Mouse (Mus musculus): Measurements from ENCODE around the gene Clic4. TPM values are rescaled to one million over a fixed set of nuclear protein-coding genes. Genes with fewer than 3 reads are reported as not detected.

Gene Clic4
- total RNA-seq, 2 experiments from 2014 or later = 29.5 to 34.3 TPM

DNA sequence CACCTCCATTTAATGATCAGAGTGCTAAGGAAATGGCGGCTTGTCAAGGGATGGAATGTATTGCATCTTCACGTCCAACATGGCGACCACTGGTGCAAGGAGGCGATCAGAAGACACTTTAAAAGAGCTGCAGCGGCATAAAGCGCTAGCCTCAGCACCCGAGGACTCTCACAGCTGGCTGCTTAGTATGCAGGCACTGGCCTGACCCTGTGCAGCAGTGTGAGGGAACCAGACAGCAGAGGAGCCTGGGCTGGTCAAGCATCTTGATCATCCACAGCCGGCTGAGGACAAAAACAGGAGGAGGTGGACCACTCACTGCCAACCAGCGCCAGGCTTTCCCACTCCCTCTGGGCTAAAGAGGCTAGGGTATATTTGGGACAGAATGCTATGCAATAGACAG lies 48.8 kb downstream of the Clic4 start:
- intact Hi-C loops (cut with DNase I) = loop anchor here (5.0 kb wide), 1 partner anchor 48 kb away; the partner anchor contains the start of gene Clic4
- Histone ChIP-seq H3K27ac (no peak overlapping the region), H3K4me3 (no peak overlapping the region)
- no peak for DNase-seq (ENCODE audit: extremely low spot score in 1 of 2, low spot score in 2 of 2)
- TF ChIP-seq CTCF (IDR thresholded peaks at IDR 0.05) = no peak

DNA sequence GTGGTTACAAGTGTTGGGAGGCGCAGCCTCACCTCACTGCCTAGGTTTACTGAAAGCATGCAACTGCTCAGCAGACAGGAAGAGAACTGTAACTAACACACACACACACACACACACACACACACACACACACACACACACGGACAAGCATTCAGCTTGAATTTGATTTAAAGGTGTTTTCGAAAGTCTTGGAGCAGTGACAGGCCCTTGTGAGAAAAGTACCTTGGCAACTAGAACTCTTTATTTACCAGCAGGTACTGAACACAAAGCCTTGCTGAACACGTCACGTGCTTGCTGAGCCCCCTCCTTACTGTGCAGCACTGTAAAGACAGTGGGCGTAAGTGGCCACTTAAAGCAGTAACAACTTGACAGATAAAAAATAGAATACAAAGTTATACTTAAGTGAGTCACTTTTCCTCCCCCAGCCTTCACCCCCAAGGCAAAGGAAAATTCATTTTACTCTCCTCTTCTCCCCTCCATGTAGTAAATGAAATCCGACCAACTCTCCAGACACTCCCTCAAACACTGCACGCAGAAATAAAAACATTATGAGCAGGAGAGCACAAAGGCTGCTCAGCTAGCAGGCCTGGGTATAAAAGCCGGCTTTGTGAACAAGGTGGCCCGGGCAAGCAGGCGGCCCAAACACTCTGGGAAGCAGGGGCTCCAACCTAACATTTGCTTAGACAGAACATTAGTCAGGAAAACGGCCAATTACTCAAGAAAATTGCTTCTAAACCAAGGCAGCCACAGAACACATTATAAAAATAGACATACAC lies 50.8 kb downstream of the Clic4 start:
- no peak for DNase-seq (ENCODE audit: extremely low spot score in 1 of 2, low spot score in 2 of 2)
- intact Hi-C loops (cut with DNase I) = loop anchor here (5.0 kb wide), 1 partner anchor 50 kb away; the partner anchor contains the start of gene Clic4
- no peak overlapping the region for H3K27ac ChIP-seq
- TF ChIP-seq CTCF (IDR thresholded peaks at IDR 0.05) = no peak
- no peak overlapping the region for H3K4me3 ChIP-seq

DNA sequence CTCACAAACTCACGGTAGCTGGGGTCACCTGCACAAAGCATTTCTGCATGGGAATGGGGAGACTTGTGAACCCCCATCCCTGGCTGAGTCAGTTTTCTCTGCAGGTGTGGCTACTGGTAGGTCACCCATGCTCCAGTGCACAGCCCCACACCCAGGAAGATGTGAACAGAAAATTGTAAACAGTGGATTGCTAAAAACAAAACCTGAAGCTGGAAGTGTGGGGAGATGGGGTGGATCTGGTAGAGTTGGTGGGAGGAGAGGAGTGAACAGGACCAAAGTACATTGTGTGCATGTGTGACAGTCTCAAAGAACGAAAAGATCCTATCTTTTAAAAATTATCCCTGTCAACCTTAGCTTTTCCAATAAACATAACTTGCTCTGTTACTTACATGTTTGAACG lies 52.0 kb downstream of the Clic4 start:
- intact Hi-C loops (cut with DNase I) = loop anchor here (5.0 kb wide), 1 partner anchor 52 kb away; the partner anchor contains the start of gene Clic4
- TF ChIP-seq CTCF (IDR thresholded peaks at IDR 0.05) = no peak
- Histone ChIP-seq H3K4me3 (no peak overlapping the region), H3K27ac (no peak overlapping the region)
- no peak for DNase-seq (ENCODE audit: extremely low spot score in 1 of 2, low spot score in 2 of 2)

DNA sequence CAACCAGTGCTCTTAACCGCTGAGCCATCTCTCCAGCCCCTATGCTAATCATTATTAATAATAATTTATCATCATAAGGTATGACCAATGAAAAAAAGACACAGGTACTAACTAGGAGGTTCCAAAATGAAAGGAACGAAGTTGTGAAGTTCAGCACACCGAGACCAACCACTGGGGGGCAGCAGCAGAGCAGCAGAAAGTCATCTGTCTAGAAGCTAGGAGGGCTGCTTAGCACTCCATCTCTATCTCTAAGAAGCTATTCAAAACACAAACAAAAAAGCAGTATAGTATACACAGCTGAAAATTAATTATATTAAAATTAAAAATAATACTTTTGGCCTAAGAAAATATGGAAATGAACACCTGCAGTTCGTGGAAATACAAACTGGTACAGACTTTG lies 53.0 kb downstream of the Clic4 start:
- Histone ChIP-seq H3K4me3 (no peak overlapping the region), H3K27ac (no peak overlapping the region)
- intact Hi-C loops (cut with DNase I) = loop anchor here (1.0 to 5.0 kb wide), 2 partner anchors 53 to 99 kb away; partner anchors contain the start of gene Clic4
- peak; percentile 75 to 81 for DNase-seq (ENCODE audit: extremely low spot score in 1 of 2, low spot score in 2 of 2)
- TF ChIP-seq CTCF (IDR thresholded peaks at IDR 0.05) = peak; percentile 91

DNA sequence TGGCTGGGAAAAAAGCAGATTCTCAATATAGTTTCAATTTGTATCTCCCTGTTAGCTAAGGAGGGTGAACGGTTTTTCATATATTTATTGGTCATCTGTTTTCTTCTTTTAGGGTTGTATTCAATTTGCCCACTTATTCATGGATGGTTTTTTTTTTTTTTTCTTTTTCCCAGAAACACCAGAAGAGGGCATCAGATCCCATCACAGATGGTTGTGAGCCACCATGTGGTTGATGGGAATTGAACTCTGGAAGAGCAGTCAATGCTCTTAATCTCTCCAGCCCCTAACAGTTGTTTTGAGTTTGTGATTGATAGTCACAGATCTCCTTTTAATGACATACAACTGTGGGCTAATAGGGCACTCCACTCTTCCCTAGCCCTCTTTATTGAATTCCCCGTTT lies 62.8 kb downstream of the Clic4 start:
- Histone ChIP-seq H3K27ac (no peak overlapping the region), H3K4me3 (no peak overlapping the region)
- DNase-seq (ENCODE audit: extremely low spot score in 1 of 2, low spot score in 2 of 2) = no peak
- no peak for TF ChIP-seq CTCF (IDR thresholded peaks at IDR 0.05)
- intact Hi-C loops (cut with DNase I) = loop anchor here (5.0 kb wide), 1 partner anchor 318 kb away; no protein-coding TSS in a partner anchor

DNA sequence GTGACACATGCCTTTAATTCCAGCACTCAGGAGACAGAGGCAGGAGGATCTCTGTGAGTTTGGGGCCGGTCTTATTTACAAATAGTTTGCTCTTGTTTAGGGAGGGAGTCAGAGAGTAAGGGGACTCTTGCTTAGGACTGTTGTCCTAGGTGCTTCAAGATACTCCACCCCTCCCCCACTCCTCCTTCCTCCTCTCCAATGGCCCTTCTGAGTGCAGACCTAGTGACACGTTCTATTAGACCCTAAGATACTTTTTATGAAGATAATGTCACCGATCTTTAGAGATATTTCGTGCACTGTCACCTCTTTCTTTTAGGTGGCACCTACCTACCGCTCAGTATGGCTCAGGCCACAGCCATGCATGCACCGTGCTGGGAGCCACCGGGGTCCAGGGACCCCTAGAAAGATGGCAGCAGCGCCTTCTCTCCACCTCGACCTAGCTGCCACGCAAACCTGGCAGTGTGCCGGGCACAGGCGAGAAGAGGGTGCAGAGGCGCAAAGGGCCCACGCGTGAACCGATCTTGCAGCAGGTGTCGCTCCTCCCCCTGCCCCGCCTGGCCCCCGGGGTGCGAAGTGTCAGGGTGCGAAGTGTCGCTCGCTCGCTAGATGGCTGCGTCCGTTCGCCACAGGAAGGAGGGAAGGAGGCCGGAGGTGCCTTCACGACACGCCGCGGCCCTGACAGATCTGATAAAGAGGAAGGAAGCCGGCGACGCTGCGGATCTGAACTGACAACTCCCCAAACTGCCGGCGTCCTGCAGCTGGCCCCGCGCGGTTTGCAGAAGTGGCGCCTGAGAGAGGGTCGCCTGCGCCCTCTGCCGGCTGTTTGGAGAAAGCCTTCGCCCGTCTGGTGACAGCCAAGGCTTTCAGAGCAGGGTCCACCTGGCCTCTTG lies 66.7 kb downstream of the Clic4 start:
- intact Hi-C loops (cut with DNase I) = loop anchor here (1.0 to 5.0 kb wide), 4 partner anchors 139 to 314 kb away; no protein-coding TSS in a partner anchor
- Histone ChIP-seq H3K27ac (no peak overlapping the region), H3K4me3 (0 out of 2 replicates have a peak overlapping the region, but pooled peaks have one; percentile 16)
- peak; percentile 93 for TF ChIP-seq CTCF (IDR thresholded peaks at IDR 0.05)
- DNase-seq (ENCODE audit: extremely low spot score in 1 of 2, low spot score in 2 of 2) = peak; percentile 73 to 79

DNA sequence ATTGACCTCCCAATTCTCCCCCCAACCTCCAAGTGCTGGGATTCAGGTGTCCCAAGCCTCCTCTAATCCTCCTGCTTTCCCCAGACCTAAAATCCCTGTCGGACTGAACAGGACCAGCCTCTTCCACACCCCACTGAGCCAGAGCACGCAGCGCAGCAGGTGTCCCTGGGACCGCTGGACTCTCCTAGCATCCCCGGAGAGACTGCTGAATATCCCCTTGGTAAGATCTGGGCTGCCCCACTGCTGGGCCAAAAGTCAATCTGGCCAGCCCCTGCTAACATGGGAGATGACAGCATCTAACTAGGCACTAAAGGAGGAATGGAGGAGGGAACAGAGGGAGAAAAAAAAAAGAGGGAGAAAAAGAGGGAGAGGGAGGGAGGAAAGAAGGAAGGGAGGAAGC lies 67.4 kb downstream of the Clic4 start:
- DNase-seq (ENCODE audit: extremely low spot score in 1 of 2, low spot score in 2 of 2) = no peak
- Histone ChIP-seq H3K4me3 (no peak overlapping the region), H3K27ac (no peak overlapping the region)
- no peak for TF ChIP-seq CTCF (IDR thresholded peaks at IDR 0.05)
- intact Hi-C loops (cut with DNase I) = loop anchor here (5.0 kb wide), 1 partner anchor 313 kb away; no protein-coding TSS in a partner anchor

DNA sequence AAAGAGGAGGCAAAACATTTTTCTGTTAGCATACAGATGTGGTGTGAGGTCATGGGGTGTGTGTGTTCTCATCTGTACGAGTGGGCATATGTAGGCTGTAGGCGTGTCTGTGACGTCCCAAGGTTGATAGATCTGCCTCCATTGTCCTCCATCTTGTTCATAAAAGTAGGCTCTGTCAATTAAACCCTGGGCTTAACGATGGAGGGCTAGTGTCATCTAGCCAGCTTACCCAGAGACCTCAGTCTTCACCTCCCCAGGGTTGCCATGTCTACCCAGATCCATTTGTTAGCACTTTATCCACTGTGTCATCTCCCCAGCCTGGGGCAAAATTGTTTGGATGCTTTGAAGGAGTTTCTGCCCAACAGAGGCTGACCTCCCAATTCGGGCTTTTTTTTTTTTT lies 67.9 kb downstream of the Clic4 start:
- intact Hi-C loops (cut with DNase I) = loop anchor here (5.0 kb wide), 2 partner anchors 52 to 312 kb away; no protein-coding TSS in a partner anchor
- TF ChIP-seq CTCF (IDR thresholded peaks at IDR 0.05) = no peak
- Histone ChIP-seq H3K4me3 (no peak overlapping the region), H3K27ac (no peak overlapping the region)
- DNase-seq (ENCODE audit: extremely low spot score in 1 of 2, low spot score in 2 of 2) = no peak

DNA sequence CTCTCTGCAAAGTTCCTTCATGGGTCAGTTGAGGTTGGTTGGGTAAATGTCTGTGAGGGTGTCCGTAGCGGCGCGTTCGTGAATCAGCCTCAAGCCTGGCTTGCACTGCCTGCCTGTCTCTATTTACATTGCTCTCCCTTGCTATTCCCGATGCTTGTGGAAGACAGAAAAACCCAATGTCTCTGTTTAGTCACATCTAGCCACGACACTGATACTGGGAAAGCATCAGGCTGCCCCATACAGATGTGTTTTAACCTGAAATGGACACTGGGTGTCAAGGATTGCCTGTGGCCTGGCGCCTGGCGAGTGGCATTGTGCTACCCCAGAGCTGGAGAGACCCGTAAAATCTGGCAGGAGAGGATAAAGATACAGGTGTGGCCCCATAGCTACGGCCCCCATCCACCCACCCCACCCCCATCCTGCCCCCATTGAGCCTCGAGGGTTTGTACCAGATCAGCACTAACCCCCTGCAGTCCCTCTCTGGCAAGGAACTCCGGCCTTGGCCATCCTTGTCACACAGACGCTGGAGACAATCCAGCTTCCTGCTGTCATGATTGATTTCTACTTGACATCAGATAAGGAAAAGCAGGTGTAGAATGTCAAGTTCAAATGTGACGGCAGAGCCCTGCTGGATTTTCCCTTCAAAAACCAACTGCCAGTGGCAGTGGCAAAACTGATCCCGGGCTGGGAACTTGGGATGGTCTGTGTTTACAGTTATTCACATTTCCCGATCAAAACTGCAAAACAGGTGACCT lies 68.6 kb downstream of the Clic4 start:
- intact Hi-C loops (cut with DNase I) = loop anchor here (5.0 kb wide), 1 partner anchor 52 kb away; no protein-coding TSS in a partner anchor
- DNase-seq (ENCODE audit: extremely low spot score in 1 of 2, low spot score in 2 of 2) = no peak
- Histone ChIP-seq H3K4me3 (no peak overlapping the region), H3K27ac (no peak overlapping the region)
- no peak for TF ChIP-seq CTCF (IDR thresholded peaks at IDR 0.05)

DNA sequence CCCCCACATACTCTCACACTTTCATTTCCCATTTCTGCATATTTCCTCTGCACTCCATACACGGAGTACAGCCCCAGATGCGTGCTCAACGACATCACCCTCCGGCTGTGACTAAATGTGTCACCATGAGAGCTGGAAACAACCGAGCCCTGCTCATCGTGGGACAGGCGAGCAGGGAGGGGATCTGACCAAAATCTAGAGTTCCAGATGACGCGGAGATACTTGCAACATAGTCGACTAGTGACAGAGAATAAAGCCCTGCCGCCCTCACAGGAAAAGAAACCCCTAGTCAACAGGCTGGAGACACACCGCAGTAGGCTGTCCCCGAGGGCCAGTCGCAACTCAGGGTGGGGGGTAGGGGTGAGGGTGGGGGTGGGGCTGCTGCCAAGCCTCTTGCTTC lies 69.3 kb downstream of the Clic4 start:
- Histone ChIP-seq H3K4me3 (no peak overlapping the region), H3K27ac (no peak overlapping the region)
- intact Hi-C loops (cut with DNase I) = loop anchor here (5.0 kb wide), 1 partner anchor 51 kb away; no protein-coding TSS in a partner anchor
- no peak for TF ChIP-seq CTCF (IDR thresholded peaks at IDR 0.05)
- DNase-seq (ENCODE audit: extremely low spot score in 1 of 2, low spot score in 2 of 2) = no peak

DNA sequence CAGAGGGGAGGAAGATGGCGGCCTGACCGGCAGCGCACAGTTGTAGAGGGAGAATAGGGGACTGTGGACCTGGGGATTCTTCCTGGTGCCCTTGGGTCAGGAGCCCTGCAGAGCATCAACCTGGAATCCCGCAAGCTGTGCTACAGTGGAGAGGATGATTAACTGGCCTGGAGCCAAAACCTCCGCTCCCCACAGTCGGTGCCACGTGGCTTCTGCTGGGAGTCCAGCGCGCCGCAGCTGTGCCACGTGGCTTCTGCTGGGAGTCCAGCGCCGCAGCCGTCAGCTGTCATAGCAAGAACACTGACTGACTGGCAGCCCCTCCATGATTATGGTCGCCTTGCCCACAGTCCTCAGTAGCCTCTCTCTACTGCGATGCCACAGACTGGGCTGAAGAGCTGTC lies 70.8 kb downstream of the Clic4 start:
- no peak overlapping the region for H3K4me3 ChIP-seq
- H3K27ac ChIP-seq = no peak overlapping the region
- TF ChIP-seq CTCF (IDR thresholded peaks at IDR 0.05) = no peak
- no peak for DNase-seq (ENCODE audit: extremely low spot score in 1 of 2, low spot score in 2 of 2)
- intact Hi-C loops (cut with DNase I) = loop anchor here (5.0 kb wide), 1 partner anchor 49 kb away; no protein-coding TSS in a partner anchor
